Mouse (Mus musculus): ENCODE measurements around the gene Cds1.

Gene Cds1

GRCm38 (mm10) chr5:101764554-101765347, at the start of gene Cds1:
Gene Cds1 (plus strand): TSS chr5:101765130.
- no peak for DNase-seq (ENCODE audit: extremely low spot score, low read depth, low spot score)

GRCm38 (mm10) chr5:101724216-101724615, 40.7 kb upstream of the Cds1 start:
- DNase-seq (ENCODE audit: extremely low spot score, low read depth, low spot score), result no peak

GRCm38 (mm10) chr5:101724756-101725155, 40.2 kb upstream of the Cds1 start:
- no peak for DNase-seq (ENCODE audit: extremely low spot score, low read depth, low spot score)

GRCm38 (mm10) chr5:101725703-101726102, 39.2 kb upstream of the Cds1 start:
- no peak for DNase-seq (ENCODE audit: extremely low spot score, low read depth, low spot score)

- no peak for DNase-seq (ENCODE audit: extremely low spot score, low read depth, low spot score)
Measured at GRCm38 (mm10) chr5:101726371-101726770, 38.6 kb upstream of the Cds1 start.

GRCm38 (mm10) chr5:101728304-101728905, 36.5 kb upstream of the Cds1 start:
- no peak for DNase-seq (ENCODE audit: extremely low spot score, low read depth, low spot score)

- no peak for DNase-seq (ENCODE audit: extremely low spot score, low read depth, low spot score)
Measured at GRCm38 (mm10) chr5:101737341-101737740, 27.6 kb upstream of the Cds1 start.

GRCm38 (mm10) chr5:101740471-101741223, 24.3 kb upstream of the Cds1 start:
- DNase-seq (ENCODE audit: extremely low spot score, low read depth, low spot score), result no peak

- DNase-seq (ENCODE audit: extremely low spot score, low read depth, low spot score), result no peak
Measured at GRCm38 (mm10) chr5:101741224-101741591, 23.7 kb upstream of the Cds1 start.

- DNase-seq (ENCODE audit: extremely low spot score, low read depth, low spot score), result no peak
Measured at GRCm38 (mm10) chr5:101742014-101742413, 22.9 kb upstream of the Cds1 start.

GRCm38 (mm10) chr5:101742425-101742824, 22.5 kb upstream of the Cds1 start:
- no peak for DNase-seq (ENCODE audit: extremely low spot score, low read depth, low spot score)

- no peak for DNase-seq (ENCODE audit: extremely low spot score, low read depth, low spot score)
Measured at GRCm38 (mm10) chr5:101744886-101745285, 20.0 kb upstream of the Cds1 start.

GRCm38 (mm10) chr5:101753680-101754079, 11.2 kb upstream of the Cds1 start:
- no peak for DNase-seq (ENCODE audit: extremely low spot score, low read depth, low spot score)

- no peak for DNase-seq (ENCODE audit: extremely low spot score, low read depth, low spot score)
Measured at GRCm38 (mm10) chr5:101757669-101758068, 7.3 kb upstream of the Cds1 start.

GRCm38 (mm10) chr5:101761685-101762084, 3.2 kb upstream of the Cds1 start:
- no peak for DNase-seq (ENCODE audit: extremely low spot score, low read depth, low spot score)

GRCm38 (mm10) chr5:101763571-101763970, 1.4 kb upstream of the Cds1 start:
- no peak for DNase-seq (ENCODE audit: extremely low spot score, low read depth, low spot score)

- DNase-seq (ENCODE audit: extremely low spot score, low read depth, low spot score), result no peak
Measured at GRCm38 (mm10) chr5:101765390-101765901, 516 bp downstream of the Cds1 start.

GRCm38 (mm10) chr5:101766248-101766647, 1.3 kb downstream of the Cds1 start:
- peak; percentile 26 for DNase-seq (ENCODE audit: extremely low spot score, low read depth, low spot score)

- no peak for DNase-seq (ENCODE audit: extremely low spot score, low read depth, low spot score)
Measured at GRCm38 (mm10) chr5:101767086-101767485, 2.2 kb downstream of the Cds1 start.

- DNase-seq (ENCODE audit: extremely low spot score, low read depth, low spot score), result no peak
Measured at GRCm38 (mm10) chr5:101767486-101767885, 2.6 kb downstream of the Cds1 start.

- DNase-seq (ENCODE audit: extremely low spot score, low read depth, low spot score), result no peak
Measured at GRCm38 (mm10) chr5:101768558-101768957, 3.6 kb downstream of the Cds1 start.

- DNase-seq (ENCODE audit: extremely low spot score, low read depth, low spot score), result no peak
Measured at GRCm38 (mm10) chr5:101772621-101773020, 7.7 kb downstream of the Cds1 start.

Measured in hindlimb bud, embryonic 11.5 days (tissue).